Mouse (Mus musculus): ENCODE data around the gene Cntrl.

DNA sequence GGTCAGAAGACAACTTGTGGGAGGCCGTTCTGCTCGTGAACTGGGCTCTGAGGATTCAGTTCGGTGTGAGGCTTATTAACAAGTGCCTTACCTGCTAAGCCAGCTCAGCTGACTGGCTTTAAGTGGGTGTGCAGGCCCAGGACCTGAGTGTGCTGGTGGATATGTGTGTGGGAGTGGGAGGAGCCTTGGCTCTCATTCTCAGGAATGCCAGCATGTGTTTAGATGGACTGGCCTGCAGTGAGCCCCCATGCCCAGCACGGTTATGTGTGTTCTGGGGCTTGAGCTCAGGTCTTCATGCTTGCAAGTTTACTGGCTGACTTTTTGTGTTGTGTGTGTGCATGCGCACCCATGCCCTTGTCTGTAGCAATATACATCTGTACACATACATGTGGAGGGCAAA, 64.4 kb downstream of the Cntrl start:
- TF ChIP-seq CTCF (IDR thresholded peaks at IDR 0.05; ENCODE audit: low read depth) (no peak), EP300 (IDR thresholded peaks at IDR 0.05; ENCODE audit: low read depth) (no peak)
